Mouse (Mus musculus) 416B (cell line): Measurements from ENCODE around the gene Hira.
"Not testable (repeated sequence)": the region's sequence is repeated elsewhere in the genome, so short reads cannot be mapped to it uniquely, and the experiment has no call there.

ENCODE experiments used
- DNase-seq: peaks from one replicate; pipeline ENCODE4 v3.0.0; 2011; ENCODE audit warnings: low read depth

The Hira gene

DNA sequence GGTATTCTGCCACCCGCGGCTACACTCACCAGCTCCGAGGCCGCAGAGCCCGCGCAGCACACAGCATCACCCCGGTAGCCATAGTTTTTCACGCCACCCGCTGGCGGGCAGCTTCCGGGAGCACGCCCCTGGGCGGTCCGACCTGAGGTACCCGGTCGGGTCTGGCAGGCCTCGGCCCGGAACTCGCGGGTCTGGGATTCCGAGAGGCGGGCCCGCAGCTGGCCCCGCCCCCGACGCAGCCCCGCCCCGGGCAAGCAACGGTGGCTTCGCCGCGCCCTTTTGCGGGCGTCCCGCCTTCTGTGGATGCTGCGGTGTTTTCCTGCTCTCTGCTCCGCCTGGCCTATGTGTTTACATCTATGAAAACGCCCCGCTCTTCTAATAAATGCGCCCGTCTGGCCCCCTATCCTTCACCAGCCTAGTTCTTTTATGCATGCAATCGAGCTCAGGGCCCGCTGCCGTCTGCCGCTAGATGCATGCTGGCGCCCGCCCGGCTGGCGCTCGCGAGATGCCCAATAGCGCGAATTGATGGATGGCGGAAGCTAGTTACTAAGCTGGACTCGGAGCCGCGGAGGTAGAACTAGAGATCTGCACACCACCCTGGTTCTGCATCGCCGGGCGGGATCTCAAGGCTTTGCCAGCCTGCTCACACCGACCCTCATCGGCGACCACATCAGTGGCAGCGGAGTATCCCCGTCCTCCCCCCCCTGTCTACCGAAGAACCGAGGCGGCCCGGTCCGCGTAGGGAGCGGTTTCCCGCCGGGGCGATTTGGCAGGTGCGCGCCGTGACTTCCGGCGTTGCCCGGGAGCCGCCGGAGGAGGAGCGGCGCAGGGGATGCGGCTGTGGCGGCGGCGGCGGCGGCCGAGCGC is at the start of gene Hira, which contains the start of gene Mrpl40:
Gene Hira, plus strand, starts transcription at position 596 of the 867 bp plus-strand sequence.
Gene Mrpl40, minus strand, starts transcription at position 421 of the 867 bp plus-strand sequence.
- peak; percentile 93 for DNase-seq

DNA sequence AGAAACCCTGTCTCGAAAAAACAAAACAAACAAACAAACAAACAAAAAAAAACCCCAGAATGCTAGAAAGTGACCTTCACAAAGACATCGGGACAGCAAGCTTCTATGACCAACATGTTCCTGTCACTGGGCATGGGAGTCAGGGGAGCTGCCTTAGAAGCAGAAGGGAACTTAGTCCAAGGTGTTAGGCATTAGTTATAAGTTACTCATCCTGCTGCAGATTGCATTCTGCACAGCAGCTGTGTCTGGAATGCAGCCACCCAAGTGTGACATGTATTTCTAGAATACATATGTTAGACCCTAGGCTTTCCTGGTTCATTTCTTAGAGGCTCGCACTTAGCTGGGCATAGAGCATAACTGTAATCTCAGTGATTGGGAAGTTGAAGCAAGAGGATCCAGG is 48.2 kb upstream of the Hira start:
- no peak for DNase-seq

DNA sequence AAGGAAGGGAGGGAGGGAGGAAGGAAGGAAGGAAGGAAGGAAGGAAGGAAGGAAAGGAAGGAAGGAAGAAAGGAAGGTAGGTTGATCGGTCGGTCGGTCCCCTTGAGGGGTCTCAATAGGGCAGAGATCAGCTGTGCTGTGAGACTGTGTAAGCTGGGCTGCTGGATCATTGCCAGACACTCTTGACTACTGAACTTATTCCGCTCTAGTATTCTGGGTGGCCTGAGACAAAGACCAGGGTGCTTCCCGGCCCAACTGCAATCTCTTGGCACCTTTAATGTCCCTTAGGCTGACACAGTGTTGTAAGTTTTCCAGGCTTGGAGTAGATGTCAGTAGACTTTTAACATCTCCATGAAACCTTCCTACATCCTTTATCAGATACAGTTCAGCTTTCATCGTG is 47.7 kb upstream of the Hira start:
- DNase-seq = no peak

DNA sequence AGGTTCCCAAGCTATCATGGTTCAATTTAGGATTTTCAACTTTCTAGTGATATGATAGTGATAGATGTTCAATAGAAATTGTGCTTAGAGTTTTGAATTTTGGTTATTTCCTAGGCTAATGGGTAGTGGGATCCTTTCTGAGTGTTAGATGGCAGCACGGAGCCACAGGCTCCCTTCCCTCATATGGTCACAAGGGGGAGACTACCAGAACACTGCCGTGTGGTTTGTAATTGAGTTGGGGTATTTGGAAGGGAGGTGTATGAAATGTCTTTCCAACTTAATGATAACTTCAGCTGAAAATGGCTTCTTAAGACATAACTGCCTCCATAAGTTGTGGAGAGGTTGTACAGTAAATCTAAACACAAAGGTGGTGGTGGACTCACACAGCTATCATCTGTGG is 43.4 kb upstream of the Hira start:
- no peak for DNase-seq

DNA sequence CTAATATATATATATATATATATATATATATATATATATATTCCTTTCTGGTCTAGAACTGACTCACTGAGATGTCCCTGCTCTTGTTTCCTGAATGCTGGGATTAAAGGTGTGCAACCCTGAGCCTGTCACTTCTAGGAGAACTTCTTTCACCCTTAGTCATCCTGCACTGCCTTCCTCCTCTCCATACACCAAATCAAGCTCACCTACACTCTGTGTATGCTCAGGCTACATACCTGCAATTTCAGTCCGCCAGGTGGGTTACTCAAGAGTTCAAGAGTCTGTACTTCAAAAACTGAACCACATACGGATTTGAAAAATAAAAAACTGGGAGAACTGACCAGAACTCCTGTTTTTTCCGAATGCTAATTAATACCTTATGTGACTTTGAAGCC is 40.8 kb upstream of the Hira start:
- DNase-seq = no peak

DNA sequence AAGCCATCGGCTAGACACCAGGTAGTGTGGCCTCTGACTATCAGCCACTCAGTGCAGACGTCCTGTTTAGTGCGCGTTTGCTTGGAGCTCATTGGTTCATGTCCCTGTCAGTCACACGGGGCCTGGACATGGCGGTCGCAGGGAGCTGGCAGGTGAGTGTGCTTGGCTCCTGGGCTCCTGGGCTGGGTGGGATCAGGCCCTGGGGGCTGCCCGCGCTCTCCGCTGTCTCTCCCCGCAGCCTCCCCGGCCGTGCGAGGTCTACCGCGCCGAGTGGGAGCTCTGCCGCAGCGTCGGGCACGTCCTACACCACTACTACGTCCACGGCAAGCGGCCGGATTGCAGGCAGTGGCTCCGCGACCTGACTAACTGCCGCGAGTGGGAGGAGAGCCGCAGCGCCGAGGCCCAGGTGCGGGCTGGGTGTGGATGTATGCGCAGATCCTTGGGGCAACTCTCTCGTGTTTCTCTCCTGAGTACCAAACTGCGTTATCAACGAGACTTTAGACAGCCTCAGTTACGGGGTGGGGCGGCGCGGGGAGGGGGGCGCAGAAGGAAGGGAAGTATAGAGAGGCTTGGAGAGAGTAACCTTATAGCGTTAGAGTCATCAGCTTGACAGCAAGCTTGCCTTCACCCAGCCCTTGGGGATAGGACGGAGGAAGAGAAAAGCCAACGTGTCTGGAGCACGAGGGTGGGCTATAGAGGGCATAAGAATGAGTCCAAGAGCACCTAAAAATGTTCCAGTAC is 40.2 kb upstream of the Hira start, which contains the start of the genes 2510002D24Rik and Gm28539:
Gene 2510002D24Rik, plus strand, starts transcription at position 111 of the 741 bp plus-strand sequence.
Gene Gm28539, plus strand, starts transcription at position 117 of the 741 bp plus-strand sequence.
- DNase-seq = peak; percentile 90

DNA sequence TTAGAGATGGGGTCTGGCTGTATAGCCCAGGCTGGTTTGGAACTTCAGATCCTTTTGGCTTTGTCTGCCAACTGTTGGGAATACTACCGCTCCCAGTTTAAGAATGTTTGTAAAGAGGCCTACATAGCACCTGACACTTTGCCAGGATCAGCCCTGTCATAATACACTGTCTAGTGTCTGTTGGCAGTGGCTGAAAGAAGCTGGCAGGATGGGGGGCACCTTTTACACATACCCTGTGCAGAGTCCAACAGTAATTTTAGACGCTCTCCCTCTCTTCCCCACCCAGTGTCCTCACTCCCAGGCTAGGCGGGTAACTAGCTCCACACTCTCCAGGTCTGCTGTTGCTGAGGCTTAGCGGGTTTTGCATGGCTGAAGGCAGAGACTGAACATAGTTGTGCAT is 38.5 kb upstream of the Hira start:
- no peak for DNase-seq

DNA sequence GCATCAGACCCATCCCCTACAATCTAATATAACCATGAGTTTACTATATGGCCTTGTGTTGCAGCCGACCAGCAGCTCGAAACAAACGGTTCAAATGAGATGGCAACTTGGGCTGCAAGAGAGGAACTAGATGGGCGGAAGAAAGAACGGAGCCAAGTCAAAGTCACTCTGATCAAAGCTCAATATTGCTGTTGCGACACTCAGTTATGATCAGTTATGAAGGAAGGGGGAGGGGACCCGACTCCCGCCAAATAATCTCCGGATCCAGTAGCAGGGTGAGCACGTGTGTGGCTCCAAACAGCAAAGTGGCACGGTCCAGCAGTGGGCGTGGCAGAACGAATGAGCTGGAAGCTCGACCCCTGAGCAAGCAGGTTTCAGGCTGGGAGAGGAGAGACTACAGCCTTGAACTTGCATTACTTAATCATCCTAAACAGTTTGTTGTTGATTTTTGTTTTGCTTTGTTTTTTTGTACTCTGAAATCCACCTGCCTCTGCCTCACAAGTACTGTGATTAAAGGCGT is 30.5 kb upstream of the Hira start:
- no peak for DNase-seq

DNA sequence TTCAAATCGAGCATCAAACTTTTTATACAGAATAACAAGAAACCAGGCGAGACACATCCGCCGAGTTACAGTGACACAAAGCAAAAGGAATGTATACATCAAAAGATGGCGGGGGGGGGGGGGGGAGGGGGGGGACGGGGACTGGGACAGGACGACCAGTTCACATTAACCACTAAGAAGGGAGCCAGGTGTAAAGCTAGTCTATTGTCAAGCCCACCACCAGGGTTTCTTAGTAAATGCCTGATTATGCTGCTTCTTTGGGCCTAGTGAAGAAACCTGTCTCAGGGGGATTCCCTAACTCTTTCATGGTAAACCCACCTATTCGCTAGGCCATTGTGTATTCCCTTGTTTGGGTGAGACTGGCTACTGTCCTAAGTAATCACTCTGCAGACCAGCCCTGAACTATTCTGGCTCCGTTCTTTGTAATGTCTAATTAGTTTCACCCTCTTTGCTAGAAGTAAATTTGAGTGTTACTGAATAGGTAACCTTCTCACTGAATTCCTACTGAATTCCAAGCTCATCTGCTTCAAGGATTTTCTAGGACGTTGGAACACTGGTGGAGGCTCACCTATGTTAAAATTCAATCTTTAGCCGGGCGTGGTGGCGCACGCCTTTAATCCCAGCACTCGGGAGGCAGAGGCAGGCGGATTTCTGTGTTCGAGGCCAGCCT is 27.2 kb upstream of the Hira start:
- DNase-seq = not testable (repeated sequence)

DNA sequence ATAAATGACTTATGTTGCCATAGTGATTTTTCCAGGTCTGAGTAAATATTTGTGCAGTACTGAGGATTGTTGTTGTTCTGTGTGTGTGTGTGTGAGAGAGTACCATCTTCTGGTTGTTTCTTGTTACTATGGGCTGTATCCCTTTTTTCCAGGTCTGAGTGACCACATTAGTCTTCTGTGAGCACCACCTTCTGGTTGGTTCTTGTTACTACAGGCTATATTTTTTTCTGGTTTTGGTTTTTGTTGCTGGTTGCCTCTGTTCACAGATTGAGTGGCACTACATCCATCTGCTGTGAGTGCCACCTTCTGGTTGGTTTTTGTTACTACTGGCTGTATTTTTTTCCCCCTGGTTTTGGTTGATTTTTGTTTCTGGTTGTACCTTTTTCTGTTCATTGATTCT is 18.3 kb upstream of the Hira start:
- peak; percentile 85 for DNase-seq

DNA sequence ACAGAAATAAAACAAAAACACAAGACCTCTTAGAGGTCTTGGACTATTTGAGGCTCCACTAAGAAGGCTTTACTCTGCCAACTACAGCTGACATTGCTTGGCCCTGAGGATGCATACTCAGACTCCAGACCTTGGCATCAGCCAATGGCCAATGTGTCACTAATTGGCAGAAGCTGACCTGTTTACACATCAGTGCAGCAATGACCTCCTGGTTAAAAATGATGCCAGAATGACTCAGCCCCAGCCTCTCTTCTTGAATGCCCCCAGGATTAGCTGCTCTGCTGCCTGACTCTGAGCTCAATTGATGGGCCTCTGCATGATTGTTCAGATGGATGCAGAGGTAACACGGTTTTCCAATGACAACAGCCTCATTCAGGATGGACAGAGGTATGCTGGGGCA is 16.7 kb upstream of the Hira start:
- no peak for DNase-seq

DNA sequence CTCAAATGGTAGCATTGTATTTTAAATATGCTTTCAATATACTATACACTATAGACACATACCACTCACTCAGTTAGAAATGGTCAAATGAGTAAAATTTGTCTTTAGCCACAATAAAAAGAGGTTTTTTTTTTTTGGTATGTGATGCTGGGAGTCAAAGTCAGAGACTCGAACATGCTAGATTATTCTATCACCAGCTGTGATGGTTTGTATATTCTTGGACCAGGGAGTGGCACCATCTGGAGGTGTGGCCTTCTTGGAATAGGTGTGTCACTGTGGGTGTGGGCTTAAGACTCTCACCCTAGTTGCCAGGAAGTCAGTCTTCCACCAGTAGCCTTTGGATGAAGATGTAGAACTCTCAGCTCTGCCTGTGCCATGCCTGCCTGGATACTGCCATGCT is 6.3 kb upstream of the Hira start:
- not testable (repeated sequence) for DNase-seq

DNA sequence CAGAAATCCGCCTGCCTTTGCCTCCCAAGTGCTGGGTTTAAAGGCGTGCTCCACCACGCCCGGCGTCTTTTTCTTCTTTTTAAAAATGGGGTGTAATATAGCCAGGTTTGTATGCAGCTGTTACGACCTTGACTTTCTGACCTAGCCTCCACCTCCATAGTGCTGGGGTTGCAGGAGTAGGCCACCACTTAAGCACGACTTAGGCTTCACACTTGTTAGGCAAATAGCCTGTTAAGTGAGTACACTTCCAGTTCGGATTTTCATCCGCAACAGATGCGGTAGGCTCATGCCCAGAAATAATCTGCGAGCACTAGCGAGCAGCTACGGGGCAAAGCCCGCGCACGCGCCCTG is 771 bp upstream of the Hira start:
- no peak for DNase-seq

DNA sequence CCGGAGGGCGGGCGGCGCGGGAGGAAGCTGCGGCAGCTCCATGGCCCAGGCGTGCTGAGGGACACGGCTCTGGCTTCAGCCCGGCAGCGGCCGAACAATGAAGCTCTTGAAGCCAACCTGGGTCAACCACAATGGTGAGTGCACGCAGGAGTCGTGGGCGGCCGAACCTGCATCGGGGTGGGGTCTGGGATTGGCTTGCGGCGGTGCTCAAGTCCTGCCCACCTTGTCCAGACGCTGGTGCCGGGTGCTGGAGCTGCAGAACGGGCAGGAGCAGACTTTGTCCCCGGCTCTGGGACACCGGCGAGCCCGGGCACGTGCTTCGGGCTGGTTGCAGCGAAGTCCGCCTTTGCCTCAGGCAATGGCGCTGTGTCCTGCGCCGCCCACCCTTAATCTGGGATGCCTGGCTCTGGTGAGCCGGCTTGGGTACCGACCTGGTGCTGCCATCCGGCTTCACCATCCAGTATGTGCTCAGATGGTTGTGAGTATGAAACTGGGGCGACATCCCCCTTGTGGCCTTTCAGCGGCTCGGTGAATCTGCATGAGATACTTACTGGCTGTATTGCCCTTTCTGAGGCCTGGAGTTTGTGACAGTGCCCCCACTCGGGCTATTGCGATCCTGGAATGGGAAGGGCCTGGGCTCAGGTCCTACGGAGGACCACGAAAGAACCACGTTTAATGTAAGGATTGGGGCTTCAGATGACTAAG is 701 bp downstream of the Hira start:
- peak; percentile 88 for DNase-seq

DNA sequence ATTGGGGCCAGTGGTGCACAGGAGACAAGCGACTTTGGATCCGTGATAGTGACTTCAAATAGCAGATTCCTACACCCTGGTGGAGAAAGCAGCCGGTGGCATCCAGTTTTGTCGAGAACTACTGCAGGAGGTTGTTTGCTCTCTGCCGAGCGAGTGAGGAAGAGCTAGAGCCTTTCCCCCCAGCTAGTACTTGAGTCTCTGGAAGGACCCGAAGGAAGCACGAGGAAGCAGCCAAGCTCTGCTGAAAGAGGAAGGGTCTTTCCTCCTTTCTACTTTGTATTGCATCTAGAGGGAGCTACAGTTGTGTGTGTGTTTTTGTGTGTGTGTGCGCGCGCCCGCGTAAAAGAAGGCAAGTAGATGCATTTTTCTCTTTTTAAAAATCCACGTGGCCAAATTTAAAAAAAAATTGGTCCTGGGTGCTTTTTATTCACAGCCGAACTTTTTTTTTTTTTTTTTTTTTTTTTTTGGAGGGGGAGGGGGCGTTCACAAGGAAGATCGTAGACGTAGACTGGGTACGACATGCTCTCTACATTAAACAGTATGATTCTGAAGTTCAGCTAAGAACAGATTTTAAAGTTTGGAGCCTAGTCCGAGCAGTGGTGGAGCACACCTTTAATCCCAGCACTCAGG is 1.4 kb downstream of the Hira start:
- no peak for DNase-seq

DNA sequence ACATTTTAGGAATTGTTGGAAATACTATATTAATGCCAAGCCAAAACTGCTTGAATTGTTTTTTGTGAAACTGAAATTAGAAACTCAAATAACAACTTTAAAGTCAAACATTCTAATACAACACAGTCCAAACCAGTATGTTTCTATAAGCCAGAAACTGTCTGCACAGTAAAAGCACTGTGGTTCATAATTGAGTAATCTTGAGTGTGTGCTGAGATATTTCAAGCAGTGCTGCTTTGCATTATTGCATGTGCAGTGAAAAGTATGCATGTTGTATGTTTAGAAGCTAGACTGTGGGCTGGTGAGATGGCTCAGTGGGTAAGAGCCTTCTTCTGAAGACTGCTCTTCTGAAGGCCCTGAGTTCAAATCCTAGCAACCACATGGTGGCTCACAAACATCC is 7.2 kb downstream of the Hira start:
- DNase-seq = peak; percentile 17

DNA sequence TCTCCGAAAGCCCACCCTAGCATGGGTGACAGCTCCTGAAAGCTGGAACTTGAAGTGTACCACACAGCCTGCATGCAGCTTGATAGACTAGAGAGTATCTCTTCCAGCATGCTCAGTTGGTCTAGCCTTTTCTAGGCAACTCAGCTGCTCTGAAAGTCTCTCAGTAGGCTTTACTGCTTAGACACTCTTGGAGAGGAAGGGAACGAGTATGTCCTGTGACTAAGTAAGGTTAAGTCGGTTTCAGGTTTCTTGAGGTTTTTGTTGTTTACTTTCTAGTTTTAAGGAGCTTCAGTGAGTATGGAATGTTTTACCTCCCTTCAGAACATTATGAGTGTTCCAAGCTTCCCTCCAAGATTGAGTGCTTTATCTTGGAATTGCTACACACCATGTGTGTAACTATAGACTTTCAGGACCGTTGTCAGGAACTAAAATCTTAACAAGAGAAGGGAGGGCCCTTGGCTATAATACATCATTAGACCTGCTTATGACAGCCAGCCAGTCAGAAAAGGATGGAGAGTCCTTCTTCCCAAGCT is 17.1 kb downstream of the Hira start:
- peak; percentile 40 for DNase-seq

DNA sequence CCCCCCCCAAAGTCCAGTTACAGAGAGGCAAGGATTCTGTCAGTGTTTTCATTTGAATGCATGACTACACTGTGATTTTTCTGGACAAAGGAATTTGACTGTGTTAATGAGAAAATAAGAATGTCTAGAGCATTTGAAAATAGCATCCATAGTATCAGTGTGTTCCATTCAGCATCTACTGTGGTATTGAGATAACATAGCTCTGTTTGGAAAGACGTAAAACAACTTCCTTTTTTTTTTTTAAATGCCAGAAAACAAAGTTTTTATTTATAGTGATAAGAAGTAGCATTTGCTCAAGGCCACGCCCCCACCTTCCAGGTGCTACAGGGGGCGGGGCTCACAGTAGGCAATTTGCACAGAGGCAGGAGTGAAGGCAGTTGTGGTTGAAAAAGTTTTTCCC is 18.4 kb downstream of the Hira start:
- no peak for DNase-seq

DNA sequence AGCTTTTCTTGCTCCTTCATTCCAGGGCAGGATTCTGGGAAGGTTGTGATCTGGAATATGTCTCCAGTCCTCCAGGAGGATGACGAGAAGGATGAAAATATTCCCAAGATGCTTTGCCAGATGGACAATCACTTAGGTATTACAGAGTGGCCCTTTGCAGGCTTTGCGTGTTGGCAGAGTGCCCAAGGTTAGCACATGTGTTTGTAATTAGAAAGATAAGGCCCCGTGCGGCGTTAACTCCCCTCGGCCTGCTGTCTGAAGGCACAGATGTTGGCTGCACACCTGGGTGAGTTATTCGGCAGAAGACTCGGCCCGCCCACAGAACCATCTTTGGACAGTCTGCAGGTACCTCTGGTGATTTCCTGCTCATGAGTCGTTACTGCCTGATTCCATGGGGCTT is 19.6 kb downstream of the Hira start:
- DNase-seq = peak; percentile 18

DNA sequence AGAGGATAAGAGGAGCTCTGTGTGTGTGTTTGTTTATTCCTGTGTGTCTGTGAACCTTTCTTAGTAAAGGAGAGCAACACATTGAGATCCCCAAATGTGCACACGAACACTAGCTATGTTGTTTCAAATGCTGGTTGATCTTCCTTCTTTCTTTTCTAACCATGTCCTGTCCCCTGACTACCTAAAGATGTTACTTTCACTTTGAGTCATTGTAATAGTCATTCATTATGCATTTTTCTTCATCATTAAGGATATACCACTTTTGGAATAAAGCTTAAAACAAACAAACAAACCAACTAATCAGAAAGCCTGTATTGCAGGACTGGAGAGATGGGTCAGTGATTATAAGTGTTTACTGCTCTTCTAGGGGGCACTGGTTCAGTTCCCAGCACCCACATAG is 28.8 kb downstream of the Hira start:
- no peak for DNase-seq

DNA sequence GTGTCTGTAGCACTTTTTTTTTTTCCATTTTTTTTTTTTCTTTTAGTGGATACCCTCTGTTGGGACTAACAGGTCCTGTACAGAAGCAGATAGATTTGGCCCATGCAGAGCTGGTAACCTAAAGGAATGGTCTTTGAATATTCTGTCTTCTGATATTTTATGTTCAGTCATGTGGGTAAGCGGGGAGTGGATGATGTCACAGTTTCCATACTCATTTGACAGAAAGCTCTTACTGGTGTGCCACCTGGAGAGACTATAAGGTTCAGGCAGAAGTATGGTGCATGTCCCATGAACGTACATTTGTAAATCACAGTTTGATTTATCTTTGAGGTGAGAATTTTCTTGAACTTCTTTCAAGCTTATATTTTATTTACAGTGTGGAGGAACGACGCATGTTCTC is 39.2 kb downstream of the Hira start:
- no peak for DNase-seq
